ENCODE assay signal across 9 mouse cellular contexts in genomic region chr6:117437411-117438101, GRCm38 (mm10).
DNase-seq lines count a peak whose midpoint lies in the region; ATAC-seq and TF ChIP-seq lines count a peak whose summit lies in the region.
"Had no signal": no experiment of that assay in that cellular context is flagged by ENCODE, and none has a peak within 500 bp of the region (broad histone marks: within the 10 kb centered on the region; RNA-seq: fewer than 3 reads in every experiment).

No protein-coding gene starts in this region.

- no peaks in the 10 kb centered on the region for H3K9me3 ChIP-seq in forebrain, embryonic 15.5 days
- H3K9me3 ChIP-seq in hindbrain, embryonic 13.5 days, result no peaks in the 10 kb centered on the region

- no peaks in the 10 kb centered on the region for H3K79me2 ChIP-seq in macrophage (ENCODE audit: inconsistent target)

- no peak for ATAC-seq in forebrain, embryonic 15.5 days (replicated peaks)
- ATAC-seq in hindbrain, embryonic 13.5 days (ENCODE audit: low FRiP score), result no peak

- H3K27me3 ChIP-seq in forebrain, embryonic 15.5 days, result no peaks in the 10 kb centered on the region
- H3K27me3 ChIP-seq in thymus, adult 2 months (ENCODE audit: control insufficient read depth, insufficient read depth, low read length), result no peaks in the 10 kb centered on the region
- H3K27me3 ChIP-seq in hindbrain, embryonic 13.5 days, result no peaks in the 10 kb centered on the region

- intact Hi-C loops in heart, postnatal 36 days (cut with DNase I), result loop anchor here (1.0 to 5.0 kb wide), 3 partner anchors 90 to 265 kb away; no protein-coding TSS in a partner anchor

- H3K27ac ChIP-seq in embryonic fibroblast, embryonic 13.5 days (ENCODE audit: insufficient read depth, low read length), result peak overlapping the region; percentile 65
- H3K27ac ChIP-seq in macrophage, result peak overlapping the region; percentile 10; the same call in 1 of the 2 replicates
- H3K27ac ChIP-seq in forebrain, embryonic 15.5 days (replicated peaks), result no peak overlapping the region
- H3K27ac ChIP-seq in thymus, adult 2 months (ENCODE audit: control insufficient read depth, insufficient read depth, low read length), result no peak overlapping the region
- H3K27ac ChIP-seq in hindbrain, embryonic 13.5 days, result no peak overlapping the region

- TF ChIP-seq POLR2A in embryonic fibroblast, embryonic 13.5 days (IDR thresholded peaks at IDR 0.05; ENCODE audit: low read depth, low read length), result no peak
- TF ChIP-seq POLR2A in thymus, adult 2 months (IDR thresholded peaks at IDR 0.05; ENCODE audit: control insufficient read depth, extremely low read depth, insufficient read depth, low read length, poor library complexity), result no peak

- H3K36me3 ChIP-seq in macrophage (ENCODE audit: inconsistent target), result no peaks in the 10 kb centered on the region
- H3K36me3 ChIP-seq in forebrain, embryonic 15.5 days, result no peaks in the 10 kb centered on the region
- no peaks in the 10 kb centered on the region for H3K36me3 ChIP-seq in thymus, adult 2 months (ENCODE audit: control insufficient read depth, insufficient read depth, low read length)
- H3K36me3 ChIP-seq in hindbrain, embryonic 13.5 days, result no peaks in the 10 kb centered on the region
- H3K36me3 ChIP-seq: G1E had no signal

- no peak overlapping the region for H3K4me3 ChIP-seq in embryonic fibroblast, embryonic 13.5 days (ENCODE audit: insufficient read depth, low read length)
- H3K4me3 ChIP-seq in macrophage (ENCODE audit: inconsistent target), result no peak overlapping the region
- H3K4me3 ChIP-seq in forebrain, embryonic 15.5 days, result no peak overlapping the region
- no peak overlapping the region for H3K4me3 ChIP-seq in thymus, adult 2 months (ENCODE audit: control insufficient read depth, insufficient read depth, low read length)
- no peak overlapping the region for H3K4me3 ChIP-seq in hindbrain, embryonic 13.5 days

- 91% methylated on average over 10 of the region's 10 CpGs for WGBS in macrophage (ENCODE audit: missing documents)
- 51% methylated on average over 10 of the region's 10 CpGs for WGBS in forebrain, embryonic 15.5 days
- WGBS in thymus, adult 2 months, result 88% methylated on average over 10 of the region's 10 CpGs
- 50% methylated on average over 10 of the region's 10 CpGs for WGBS in hindbrain, embryonic 13.5 days

- peak; percentile 36 for DNase-seq in layer of hippocampus, adult 9-11 months
- DNase-seq in layer of hippocampus, adult 9-10 months (ENCODE audit: low spot score), result no peak
- peak; percentile 79 to 80 for DNase-seq in heart, postnatal 36 days
- no peak for DNase-seq in thymus, adult 2 months

- H3K9ac ChIP-seq in forebrain, embryonic 15.5 days (replicated peaks), result no peak overlapping the region
- no peak overlapping the region for H3K9ac ChIP-seq in hindbrain, embryonic 13.5 days

- no peak for TF ChIP-seq CTCF in embryonic fibroblast, embryonic 13.5 days (IDR thresholded peaks at IDR 0.05; ENCODE audit: borderline replicate concordance, insufficient read depth, low read length)
- no peak for TF ChIP-seq CTCF in thymus, adult 2 months (IDR thresholded peaks at IDR 0.05; ENCODE audit: borderline replicate concordance, control insufficient read depth, extremely low read depth, insufficient read depth, low read length, poor library complexity)

- no peak overlapping the region for H3K4me2 ChIP-seq in forebrain, embryonic 15.5 days (replicated peaks)
- no peak overlapping the region for H3K4me2 ChIP-seq in hindbrain, embryonic 13.5 days

- peaks cover 14% of the 10 kb centered on the region for H3K4me1 ChIP-seq in embryonic fibroblast, embryonic 13.5 days (ENCODE audit: control insufficient read depth, insufficient read depth, low read length)
- H3K4me1 ChIP-seq in forebrain, embryonic 15.5 days, result no peaks in the 10 kb centered on the region
- H3K4me1 ChIP-seq in thymus, adult 2 months (replicated peaks; ENCODE audit: control insufficient read depth, insufficient read depth, low read length), result 0 out of 2 replicates have a peak, but pooled peaks cover 2% of the 10 kb centered on the region
- H3K4me1 ChIP-seq in hindbrain, embryonic 13.5 days (replicated peaks), result no peaks in the 10 kb centered on the region

Comparison
In these comparisons a context has a peak if more than half of its experiments do, and no peak if none do; other contexts are left out.
1. DNase-seq: peak in layer of hippocampus, adult 9-11 months (single experiment) and heart, postnatal 36 days (2 of 2); none in layer of hippocampus, adult 9-10 months (single experiment) and thymus, adult 2 months (single experiment).
2. H3K27ac ChIP-seq: peak in embryonic fibroblast, embryonic 13.5 days (single experiment) and macrophage (single experiment); none in forebrain, embryonic 15.5 days (single experiment), thymus, adult 2 months (single experiment) and hindbrain, embryonic 13.5 days (single experiment).